Mouse (Mus musculus) myocyte (in vitro differentiated cells): ENCODE results near the gene Aqp7.

Experiments
- E2F4 ChIP-seq: IDR thresholded peaks from one replicate; pipeline ENCODE4 v1.6.1; 2011; ENCODE audit warnings: mild to moderate bottlenecking, control low read depth, moderate library complexity; ENCODE audit not compliant: insufficient read depth
- MAX ChIP-seq: IDR thresholded peaks from one replicate; pipeline ENCODE4 v1.6.1; 2011; ENCODE audit warnings: low read depth, mild to moderate bottlenecking, control low read depth
- MYOD1 ChIP-seq, 3 experiments: IDR thresholded peaks; one replicate each; pipeline ENCODE4 v1.6.1; 2011; ENCODE audit warnings: control low read depth in 2 of 3, low read depth in 2 of 3, mild to moderate bottlenecking in 2 of 3, moderate library complexity in 1 of 3; ENCODE audit not compliant: insufficient read length in 2 of 3, control insufficient read depth in 1 of 3
- POLR2A ChIP-seq: IDR thresholded peaks from one replicate; pipeline ENCODE4 v1.6.1; 2011; ENCODE audit warnings: low read depth, mild to moderate bottlenecking, control low read depth, moderate library complexity; ENCODE audit not compliant: insufficient read length
- POLR2AphosphoS2 ChIP-seq: IDR thresholded peaks from one replicate; pipeline ENCODE4 v1.6.1; 2011; ENCODE audit warnings: low read depth, control low read depth; ENCODE audit not compliant: insufficient read length
- SRF ChIP-seq: IDR thresholded peaks from one replicate; pipeline ENCODE4 v1.6.1; 2011; ENCODE audit warnings: low read depth; ENCODE audit not compliant: control insufficient read depth, insufficient read length
- TCF3 ChIP-seq: IDR thresholded peaks from one replicate; pipeline ENCODE4 v1.6.1; 2011; ENCODE audit warnings: low read depth, control low read depth; ENCODE audit not compliant: insufficient read length
- USF1 ChIP-seq: IDR thresholded peaks from one replicate; pipeline ENCODE4 v1.6.1; 2011; ENCODE audit warnings: low read depth, mild to moderate bottlenecking, control low read depth, moderate library complexity

GRCm38 (mm10) chr4:41057361-41057760 lies 9.4 kb upstream of the Aqp7 start:
- TF ChIP-seq E2F4: no peak
- no peak for TF ChIP-seq POLR2A
- TF ChIP-seq MAX: no peak
- TF ChIP-seq MYOD1 (IDR thresholded peaks at IDR 0.05; ENCODE audit: control insufficient read depth in 1 of 3, insufficient read length in 2 of 3, low read depth in 2 of 3): no peak
- no peak for TF ChIP-seq SRF
- TF ChIP-seq POLR2AphosphoS2: no peak
- no peak for TF ChIP-seq USF1
- no peak for TF ChIP-seq TCF3
